Mouse (Mus musculus) myocyte (in vitro differentiated cells): ENCODE results near the gene Cdh15.

Source experiments
- CEBPB ChIP-seq: IDR thresholded peaks from 2 replicates; pipeline ENCODE4 v1.6.1; 2011; ENCODE audit warnings: mild to moderate bottlenecking, moderate library complexity; ENCODE audit not compliant: poor library complexity, insufficient read depth, severe bottlenecking
- E2F4 ChIP-seq: IDR thresholded peaks from one replicate; pipeline ENCODE4 v1.6.1; 2011; ENCODE audit warnings: mild to moderate bottlenecking, control low read depth, moderate library complexity; ENCODE audit not compliant: insufficient read depth
- MAX ChIP-seq: IDR thresholded peaks from one replicate; pipeline ENCODE4 v1.6.1; 2011; ENCODE audit warnings: low read depth, mild to moderate bottlenecking, control low read depth
- MYOD1 ChIP-seq, 3 experiments: IDR thresholded peaks; one replicate each; pipeline ENCODE4 v1.6.1; 2011; ENCODE audit warnings: control low read depth in 2 of 3, low read depth in 2 of 3, mild to moderate bottlenecking in 2 of 3, moderate library complexity in 1 of 3; ENCODE audit not compliant: insufficient read length in 2 of 3, control insufficient read depth in 1 of 3
- MYOG ChIP-seq, 3 experiments: IDR thresholded peaks; one replicate each; pipeline ENCODE4 v1.6.1; 2011; ENCODE audit warnings: control low read depth in 2 of 3, low read depth in 2 of 3, mild to moderate bottlenecking in 2 of 3; ENCODE audit not compliant: insufficient read length in 2 of 3, control insufficient read depth in 1 of 3, insufficient read depth in 1 of 3
- POLR2A ChIP-seq: IDR thresholded peaks from one replicate; pipeline ENCODE4 v1.6.1; 2011; ENCODE audit warnings: low read depth, mild to moderate bottlenecking, control low read depth, moderate library complexity; ENCODE audit not compliant: insufficient read length
- POLR2AphosphoS2 ChIP-seq: IDR thresholded peaks from one replicate; pipeline ENCODE4 v1.6.1; 2011; ENCODE audit warnings: low read depth, control low read depth; ENCODE audit not compliant: insufficient read length
- TCF12 ChIP-seq: IDR thresholded peaks from one replicate; pipeline ENCODE4 v1.6.1; 2011; ENCODE audit warnings: mild to moderate bottlenecking, control low read depth; ENCODE audit not compliant: poor library complexity, insufficient read depth, severe bottlenecking
- TCF3 ChIP-seq: IDR thresholded peaks from one replicate; pipeline ENCODE4 v1.6.1; 2011; ENCODE audit warnings: low read depth, control low read depth; ENCODE audit not compliant: insufficient read length
- USF1 ChIP-seq: IDR thresholded peaks from one replicate; pipeline ENCODE4 v1.6.1; 2011; ENCODE audit warnings: low read depth, mild to moderate bottlenecking, control low read depth, moderate library complexity

- TF ChIP-seq POLR2AphosphoS2 (no peak), POLR2A (no peak), MYOD1 (IDR thresholded peaks at IDR 0.05; ENCODE audit: control insufficient read depth in 1 of 3, insufficient read length in 2 of 3, low read depth in 2 of 3) (no peak), USF1 (no peak), MAX (no peak), TCF12 (no peak), TCF3 (no peak), MYOG (IDR thresholded peaks at IDR 0.05; ENCODE audit: control insufficient read depth in 1 of 3, insufficient read depth in 1 of 3, insufficient read length in 2 of 3, low read depth in 2 of 3) (no peak), E2F4 (no peak), CEBPB (no peak)
These were observed 18.5 kb downstream of the Cdh15 start for GRCm38 (mm10) chr8:122866231-122866630.
